Mouse (Mus musculus) heart, embryonic 14.5 days (tissue): ENCODE data around the gene Zfp326. TPM values are rescaled to one million over a fixed set of nuclear protein-coding genes. Genes with fewer than 3 reads are reported as not detected.

Experiments used
- ATAC-seq: fragments of 200-750 bp; cut with Nextera tagmentation; 2 replicates; pipeline ENCODE4 v1.8.0; 2017; ENCODE audit warnings: low read depth, moderate TSS enrichment; ENCODE audit not compliant: insufficient number of reproducible peaks, insufficient read depth, low FRiP score
- H3K27ac ChIP-seq, 2 experiments: fragments of 200-500 bp in 1 of 2; fragments of 300-500 bp in 1 of 2; sonication (generic) in 1 of 2; replicated peaks in 1 of 2; 2 replicates each; pipeline ENCODE4 v1.5.1; 2012 to 2014; ENCODE audit warnings: low read depth in 2 of 2, low read length in 2 of 2, control low read depth in 1 of 2, mild to moderate bottlenecking in 1 of 2, mixed read lengths in 1 of 2; ENCODE audit not compliant: control insufficient read depth in 1 of 2, insufficient read depth in 1 of 2
- H3K27me3 ChIP-seq: fragments of 300-500 bp; sonication (generic); 2 replicates; pipeline ENCODE4 v1.6.1; 2014; ENCODE audit warnings: mild to moderate bottlenecking, low read length, control low read depth; ENCODE audit not compliant: control insufficient read depth, insufficient read depth
- H3K36me3 ChIP-seq: fragments of 300-500 bp; sonication (generic); 2 replicates; pipeline ENCODE4 v1.6.1; 2014; ENCODE audit warnings: mild to moderate bottlenecking, control low read depth, low read length, mixed read lengths; ENCODE audit not compliant: control insufficient read depth, insufficient read depth
- H3K4me1 ChIP-seq, 2 experiments: fragments of 200-500 bp in 1 of 2; fragments of 300-500 bp in 1 of 2; sonication (generic) in 1 of 2; 2 replicates each; pipeline ENCODE4 v1.6.1; 2012 to 2014; ENCODE audit warnings: low read length in 2 of 2, control low read depth in 1 of 2, mixed read lengths in 1 of 2; ENCODE audit not compliant: control insufficient read depth in 2 of 2, insufficient read depth in 2 of 2
- H3K4me2 ChIP-seq: fragments of 300-500 bp; sonication (generic); 2 replicates; pipeline ENCODE4 v1.6.1; 2014; ENCODE audit warnings: mild to moderate bottlenecking, low read length
- H3K4me3 ChIP-seq, 2 experiments: fragments of 200-500 bp in 1 of 2; fragments of 300-500 bp in 1 of 2; sonication (generic) in 1 of 2; 2 replicates each; pipeline ENCODE4 v1.5.1; 2012 to 2014; ENCODE audit warnings: low read length in 2 of 2, mild to moderate bottlenecking in 2 of 2, control low read depth in 1 of 2, low read depth in 1 of 2, moderate library complexity in 1 of 2; ENCODE audit not compliant: control insufficient read depth in 1 of 2, insufficient read depth in 1 of 2
- H3K9ac ChIP-seq: fragments of 300-500 bp; sonication (generic); 2 replicates; pipeline ENCODE4 v1.6.1; 2014; ENCODE audit warnings: mild to moderate bottlenecking, low read length
- H3K9me3 ChIP-seq: fragments of 300-500 bp; sonication (generic); 2 replicates; pipeline ENCODE4 v1.6.1; 2016; ENCODE audit warnings: low read length, control low read depth; ENCODE audit not compliant: control insufficient read depth
- WGBS: fragments of 180-500 bp; shearing (Covaris S2); extraction: QIAGEN DNeasy Blood & Tissue Kit; methylation state at CpG from one replicate; pipeline ENCODE4 v1.1.7; 2014; 5-methylcytosine and 5-hydroxymethylcytosine counted together
- polyA plus RNA-seq: library from polyadenylated mRNA; unstranded; fragments of >200 nt; fragmentation: Nextera tagmentation; extraction: Ambion mirVana; gene quantifications from 2 replicates; pipeline ENCODE4 v1.2.1, GENCODE M21; 2014

Zfp326 gene
- polyA plus RNA-seq, 1 experiment from 2014 or later: 24.4 TPM

DNA sequence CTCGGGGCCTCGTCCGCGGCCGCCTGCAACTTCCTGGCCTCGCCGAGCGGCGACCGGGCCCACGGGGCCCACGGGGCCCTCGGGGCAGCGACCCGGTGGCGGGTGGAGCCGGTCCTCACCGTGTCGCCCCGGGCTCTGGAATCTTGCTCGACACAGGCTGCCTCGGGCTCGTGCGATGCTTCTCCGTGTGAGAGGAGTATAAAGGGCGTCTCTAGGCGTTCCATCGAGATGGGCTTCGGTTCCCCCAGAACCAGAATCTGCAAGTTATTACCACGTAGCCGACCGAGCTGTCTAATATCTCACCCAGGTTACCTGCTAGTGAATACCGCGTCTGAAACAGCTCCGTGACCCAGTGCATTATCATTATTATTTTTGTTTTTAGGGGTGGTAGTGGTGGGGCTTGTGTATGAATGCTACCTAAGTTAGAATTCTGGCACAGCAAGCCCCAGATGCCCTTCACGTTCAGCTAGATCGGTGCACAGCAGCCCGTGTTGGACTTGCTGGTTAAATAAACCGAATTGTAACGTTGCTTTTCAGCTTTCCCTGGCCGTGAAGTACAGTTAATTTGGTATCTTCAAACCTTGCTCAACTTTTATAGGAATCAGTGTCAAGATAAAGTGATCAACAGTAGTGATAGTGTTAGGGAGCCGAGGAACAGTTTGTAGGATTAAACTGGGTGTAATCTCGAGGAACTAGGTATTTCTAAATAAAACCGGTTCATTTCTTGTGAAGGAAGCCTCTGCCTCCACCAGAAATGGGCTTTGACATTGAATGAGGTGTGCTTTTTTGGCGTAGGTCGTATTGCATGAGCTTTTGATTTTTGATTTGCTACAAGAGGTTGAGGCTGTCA, 785 bp downstream of the Zfp326 start:
- Histone ChIP-seq H3K4me1 (peaks cover 9 to 37% of the 10 kb centered on the region in 2 experiments), H3K27ac (peak overlapping the region; percentile 52 to 83), H3K4me2 (peak overlapping the region; percentile 78), H3K9me3 (no peaks in the 10 kb centered on the region), H3K9ac (peak overlapping the region; percentile 97), H3K4me3 (peak overlapping the region; percentile 76 to 80), H3K27me3 (no peaks in the 10 kb centered on the region), H3K36me3 (peaks cover 9% of the 10 kb centered on the region; the same call in 1 of the 2 replicates)
- WGBS: under 1% methylated on average over 46 of the region's 46 CpGs
- no peak; the same call in 1 of the 2 replicates for ATAC-seq

DNA sequence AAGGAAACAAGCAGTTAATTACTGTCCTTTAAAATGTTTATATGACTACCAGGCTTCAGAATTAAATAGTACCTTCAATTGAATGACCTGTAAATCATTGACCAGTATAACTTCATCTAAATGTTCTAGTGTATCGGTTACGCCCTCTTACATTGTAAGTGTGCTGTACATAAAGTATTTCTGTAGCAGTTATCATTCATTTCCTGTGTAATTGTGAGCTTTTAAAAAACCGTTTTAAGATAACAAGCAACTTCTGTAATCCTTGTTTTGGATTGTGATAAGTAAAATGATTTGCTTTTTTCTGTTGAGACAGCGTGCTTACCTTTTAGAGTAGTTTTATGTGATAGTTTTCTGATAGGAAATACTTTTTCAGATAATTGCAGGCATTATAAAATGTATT, 11.0 kb downstream of the Zfp326 start:
- H3K27me3 ChIP-seq: no peaks in the 10 kb centered on the region
- ATAC-seq: no peak
- no peaks in the 10 kb centered on the region for H3K9me3 ChIP-seq
- H3K36me3 ChIP-seq: peaks cover 46% of the 10 kb centered on the region
- WGBS: 78% methylated on average over 4 of the region's 4 CpGs
- no peak overlapping the region for H3K4me3 ChIP-seq
- H3K4me2 ChIP-seq: no peak overlapping the region
- peaks cover 5 to 24% of the 10 kb centered on the region in 2 experiments for H3K4me1 ChIP-seq
- H3K9ac ChIP-seq: no peak overlapping the region
- no peak overlapping the region for H3K27ac ChIP-seq

DNA sequence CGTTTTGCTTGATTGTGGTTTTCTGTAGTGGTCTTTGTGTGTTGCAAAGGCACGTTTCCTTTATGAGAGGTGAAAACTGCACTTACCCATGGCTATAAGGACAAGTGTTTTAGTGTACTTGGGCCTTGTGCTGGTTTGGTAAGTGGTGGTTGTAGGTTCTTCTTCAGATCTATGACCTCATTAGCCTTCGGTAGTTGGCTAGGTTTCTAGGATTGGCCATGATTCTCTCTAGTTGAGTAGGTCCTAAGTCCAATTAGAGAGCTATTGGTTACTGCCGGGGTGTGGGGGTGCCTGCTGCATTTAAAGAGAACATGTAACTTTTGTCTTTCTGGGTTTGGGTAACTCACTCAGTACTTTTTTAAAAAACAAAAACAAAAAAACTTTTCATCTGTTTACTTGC, 21.8 kb downstream of the Zfp326 start:
- no peak for ATAC-seq
- Histone ChIP-seq H3K4me2 (no peak overlapping the region), H3K4me1 (peaks cover 0 to 9% of the 10 kb centered on the region in 2 experiments; a peak in 2 of 4 replicates), H3K4me3 (no peak overlapping the region), H3K27ac (no peak overlapping the region), H3K27me3 (no peaks in the 10 kb centered on the region), H3K9ac (no peak overlapping the region), H3K9me3 (no peaks in the 10 kb centered on the region), H3K36me3 (peaks cover 62% of the 10 kb centered on the region)
- WGBS: 90% methylated on average over 4 of the region's 4 CpGs

DNA sequence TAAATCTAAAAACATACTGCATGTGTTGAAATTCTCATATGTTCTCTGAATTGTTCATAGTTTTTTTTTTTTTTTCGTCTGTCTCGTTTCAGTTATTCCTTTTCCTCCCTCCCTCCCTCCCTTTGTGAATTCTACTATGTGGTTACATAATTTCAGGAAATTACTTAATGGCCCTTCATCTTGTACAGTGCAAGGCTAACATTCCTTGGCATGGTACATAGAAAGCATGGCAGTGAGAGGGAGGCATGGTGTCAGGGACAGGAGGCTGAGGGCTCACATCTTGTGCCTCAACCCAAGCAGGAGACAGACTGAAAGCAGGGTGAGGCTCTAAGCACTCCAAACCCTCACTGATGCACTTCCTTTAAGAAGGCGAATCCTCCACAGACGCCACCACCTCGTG, 32.8 kb downstream of the Zfp326 start:
- ATAC-seq: no peak
- H3K36me3 ChIP-seq: peaks cover 84% of the 10 kb centered on the region

DNA sequence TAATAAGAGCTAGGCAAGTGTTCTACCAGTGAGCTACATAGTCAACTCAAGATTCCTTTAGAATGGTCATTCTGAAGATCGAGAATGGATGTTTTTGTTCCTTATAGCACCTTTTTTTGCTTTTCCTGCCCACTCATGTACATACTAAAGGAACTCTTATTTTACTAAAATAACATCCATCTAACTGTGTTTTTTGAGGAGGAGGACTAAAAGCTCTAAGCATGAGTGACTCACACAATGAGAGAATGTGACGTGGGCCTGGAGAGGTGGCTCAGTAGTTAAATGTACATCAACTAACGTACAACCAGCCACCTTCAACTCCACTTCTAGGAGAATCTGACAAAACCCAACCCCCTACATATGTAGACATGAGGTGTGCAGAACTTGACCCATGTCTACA, 33.3 kb downstream of the Zfp326 start:
- Histone ChIP-seq H3K9me3 (no peaks in the 10 kb centered on the region), H3K36me3 (peaks cover 87% of the 10 kb centered on the region), H3K4me3 (no peak overlapping the region), H3K9ac (no peak overlapping the region), H3K4me1 (peaks cover 4 to 14% of the 10 kb centered on the region in 2 experiments), H3K27me3 (no peaks in the 10 kb centered on the region), H3K27ac (no peak overlapping the region), H3K4me2 (no peak overlapping the region)
- no peak for ATAC-seq
- WGBS: 90% methylated on average over 3 of the region's 3 CpGs

More for the DNA sequence above, 32.8 kb downstream of the Zfp326 start:
- H3K9ac ChIP-seq: no peak overlapping the region
- no peaks in the 10 kb centered on the region for H3K9me3 ChIP-seq
- no peak overlapping the region for H3K4me3 ChIP-seq
- no peak overlapping the region for H3K4me2 ChIP-seq
- WGBS: 83% methylated on average over 5 of the region's 5 CpGs
- peaks cover 4 to 14% of the 10 kb centered on the region in 2 experiments for H3K4me1 ChIP-seq
- H3K27me3 ChIP-seq: no peaks in the 10 kb centered on the region
- no peak overlapping the region for H3K27ac ChIP-seq

DNA sequence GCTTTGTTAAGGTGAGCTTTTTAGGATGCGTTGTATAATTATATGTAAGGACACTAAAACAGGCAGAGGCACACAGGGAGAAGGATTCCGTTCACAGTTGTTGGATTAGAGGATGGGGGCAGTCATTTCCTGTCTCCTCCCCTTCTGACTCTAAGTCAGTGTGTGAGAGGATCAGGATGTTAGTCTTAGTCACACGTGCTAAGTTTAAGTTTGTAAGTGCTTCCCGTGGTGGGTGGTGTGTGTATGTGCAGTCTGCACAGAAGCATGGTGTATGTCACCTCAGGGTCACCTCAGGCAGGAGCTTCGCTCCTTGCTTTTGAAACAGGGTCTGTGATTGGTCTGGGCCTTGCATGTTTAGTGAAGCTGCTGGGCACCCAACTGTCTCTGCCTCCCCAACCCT, 35.1 kb downstream of the Zfp326 start:
- H3K36me3 ChIP-seq: peaks cover 93% of the 10 kb centered on the region
- no peaks in the 10 kb centered on the region for H3K27me3 ChIP-seq
- H3K4me2 ChIP-seq: no peak overlapping the region
- H3K9me3 ChIP-seq: no peaks in the 10 kb centered on the region
- H3K4me3 ChIP-seq: no peak overlapping the region
- WGBS: 50% methylated on average over 5 of the region's 5 CpGs
- peaks cover 4 to 14% of the 10 kb centered on the region in 2 experiments for H3K4me1 ChIP-seq
- no peak overlapping the region for H3K9ac ChIP-seq
- H3K27ac ChIP-seq: peak overlapping the region in 1 of 2 experiments; percentile 17; a peak in 2 of 4 replicates
- no peak for ATAC-seq

DNA sequence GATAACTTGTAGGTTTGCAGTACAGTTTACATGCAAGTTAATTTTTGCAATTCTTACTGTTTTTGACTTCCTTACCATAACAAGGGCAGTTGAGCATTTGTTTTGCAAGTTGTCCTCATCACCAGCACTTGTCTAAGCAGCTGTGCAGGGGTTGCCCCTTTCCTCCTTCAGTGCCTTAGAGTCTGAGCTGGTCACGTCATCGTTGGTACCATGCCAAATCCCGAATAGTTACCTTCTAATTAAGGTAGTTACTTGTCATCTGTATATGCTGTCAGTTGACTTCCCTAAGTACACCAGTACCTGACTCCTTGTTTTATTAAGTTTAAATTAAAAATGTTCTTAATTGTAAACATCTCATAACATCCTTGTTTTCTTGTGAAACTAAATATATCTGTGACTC, 41.0 kb downstream of the Zfp326 start:
- Histone ChIP-seq H3K36me3 (peaks cover 59% of the 10 kb centered on the region), H3K9me3 (no peaks in the 10 kb centered on the region), H3K4me2 (no peak overlapping the region), H3K9ac (no peak overlapping the region), H3K27me3 (no peaks in the 10 kb centered on the region), H3K27ac (0 out of 4 replicates have a peak overlapping the region, but pooled peaks of 1 of the 2 experiments have one; percentile 28), H3K4me1 (peaks cover 0 to 6% of the 10 kb centered on the region in 2 experiments; a peak in 2 of 4 replicates), H3K4me3 (no peak overlapping the region)
- ATAC-seq: no peak
- WGBS: 57% methylated on average over 3 of the region's 3 CpGs
